Mouse (Mus musculus): ENCODE data around the gene St5. TPM values are rescaled to one million over a fixed set of nuclear protein-coding genes. Genes with fewer than 3 reads are reported as not detected.

The St5 gene
- polyA plus RNA-seq, 1 experiment = 35.3 TPM

DNA sequence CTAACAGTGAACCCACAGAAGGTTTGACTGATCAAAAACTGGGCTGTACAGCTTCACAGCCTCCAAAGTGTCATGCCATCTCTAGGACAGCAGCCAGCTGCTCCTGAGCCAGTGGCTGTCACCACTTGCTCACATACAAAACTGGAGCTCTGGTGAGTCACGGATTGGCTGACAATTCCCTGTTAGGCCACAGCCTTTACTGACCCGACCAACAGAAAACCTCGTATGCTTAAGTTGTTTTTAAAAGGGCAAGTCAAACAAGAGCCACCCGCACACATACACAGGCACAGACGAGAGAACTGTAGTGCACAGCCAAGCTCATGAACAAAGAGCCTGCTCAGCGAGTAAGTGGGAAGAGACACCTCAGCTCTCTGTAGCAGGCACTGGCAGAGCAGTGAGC, 143.9 kb downstream of the St5 start:
- H3K36me3 ChIP-seq (ENCODE audit: control insufficient read depth, insufficient read depth, low read length) = no peaks in the 10 kb centered on the region
- H3K27me3 ChIP-seq (ENCODE audit: control insufficient read depth, insufficient read depth, low read length) = no peaks in the 10 kb centered on the region
- no peak overlapping the region for H3K4me3 ChIP-seq (ENCODE audit: control insufficient read depth, low read depth, low read length)
- H3K4me1 ChIP-seq (ENCODE audit: control insufficient read depth, insufficient read depth, low read length) = peaks cover 2% of the 10 kb centered on the region; the same call in 1 of the 2 replicates
- no peak for TF ChIP-seq POLR2A (IDR thresholded peaks at IDR 0.05; ENCODE audit: control insufficient read depth, low read depth, low read length)
- TF ChIP-seq CTCF (IDR thresholded peaks at IDR 0.05; ENCODE audit: control insufficient read depth, insufficient read depth, insufficient replicate concordance, low read depth, low read length) = no peak
- no peak overlapping the region for H3K27ac ChIP-seq (ENCODE audit: control insufficient read depth, insufficient read depth, low read depth, low read length)

DNA sequence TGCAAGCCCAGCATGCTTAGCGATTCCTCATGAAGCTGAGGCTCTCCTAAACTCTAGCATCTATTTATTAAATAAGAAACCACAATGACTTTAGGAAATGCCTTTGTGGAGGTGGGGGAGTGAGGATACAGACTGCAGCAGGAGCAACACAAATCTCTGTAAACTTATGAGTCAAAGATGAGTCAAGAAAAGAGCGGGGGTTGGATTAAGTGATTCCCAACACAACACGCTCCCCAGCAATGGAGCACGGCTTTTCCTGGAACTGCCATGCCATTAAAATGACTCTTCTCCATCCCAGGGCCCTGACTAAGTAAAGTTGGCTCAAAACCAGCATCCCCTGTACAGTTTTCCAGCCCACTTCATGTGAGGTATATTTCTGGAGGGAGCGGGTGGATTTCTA, 156.7 kb downstream of the St5 start:
- Histone ChIP-seq H3K4me1 (ENCODE audit: control insufficient read depth, insufficient read depth, low read length) (no peaks in the 10 kb centered on the region), H3K27me3 (ENCODE audit: control insufficient read depth, insufficient read depth, low read length) (no peaks in the 10 kb centered on the region), H3K27ac (ENCODE audit: control insufficient read depth, insufficient read depth, low read depth, low read length) (no peak overlapping the region), H3K36me3 (ENCODE audit: control insufficient read depth, insufficient read depth, low read length) (no peaks in the 10 kb centered on the region), H3K4me3 (ENCODE audit: control insufficient read depth, low read depth, low read length) (no peak overlapping the region)
- TF ChIP-seq POLR2A (IDR thresholded peaks at IDR 0.05; ENCODE audit: control insufficient read depth, low read depth, low read length) (no peak), CTCF (IDR thresholded peaks at IDR 0.05; ENCODE audit: control insufficient read depth, insufficient read depth, insufficient replicate concordance, low read depth, low read length) (no peak)

DNA sequence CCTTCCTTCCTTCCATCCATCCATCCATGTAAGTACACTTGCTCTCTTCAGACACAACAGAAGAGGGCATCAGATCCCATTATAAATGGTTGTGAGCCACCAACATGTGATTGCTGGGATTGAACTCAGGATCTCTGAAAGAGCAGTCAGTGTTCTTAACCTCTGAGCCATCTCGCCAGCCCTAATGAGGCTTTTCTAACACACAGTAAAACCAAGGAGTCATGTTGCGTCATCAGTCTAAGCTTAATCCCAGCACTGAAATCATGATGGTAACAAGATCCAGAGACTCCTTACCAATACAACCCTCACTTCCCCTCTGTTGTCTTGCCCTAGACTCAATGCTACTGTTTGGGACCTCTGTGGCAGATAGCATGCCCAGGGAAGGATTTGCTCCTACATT, 157.2 kb downstream of the St5 start:
- Histone ChIP-seq H3K27me3 (ENCODE audit: control insufficient read depth, insufficient read depth, low read length) (no peaks in the 10 kb centered on the region), H3K4me3 (ENCODE audit: control insufficient read depth, low read depth, low read length) (no peak overlapping the region), H3K27ac (ENCODE audit: control insufficient read depth, insufficient read depth, low read depth, low read length) (no peak overlapping the region), H3K36me3 (ENCODE audit: control insufficient read depth, insufficient read depth, low read length) (no peaks in the 10 kb centered on the region), H3K4me1 (ENCODE audit: control insufficient read depth, insufficient read depth, low read length) (no peaks in the 10 kb centered on the region)
- no peak for TF ChIP-seq POLR2A (IDR thresholded peaks at IDR 0.05; ENCODE audit: control insufficient read depth, low read depth, low read length)
- TF ChIP-seq CTCF (IDR thresholded peaks at IDR 0.05; ENCODE audit: control insufficient read depth, insufficient read depth, insufficient replicate concordance, low read depth, low read length) = no peak

DNA sequence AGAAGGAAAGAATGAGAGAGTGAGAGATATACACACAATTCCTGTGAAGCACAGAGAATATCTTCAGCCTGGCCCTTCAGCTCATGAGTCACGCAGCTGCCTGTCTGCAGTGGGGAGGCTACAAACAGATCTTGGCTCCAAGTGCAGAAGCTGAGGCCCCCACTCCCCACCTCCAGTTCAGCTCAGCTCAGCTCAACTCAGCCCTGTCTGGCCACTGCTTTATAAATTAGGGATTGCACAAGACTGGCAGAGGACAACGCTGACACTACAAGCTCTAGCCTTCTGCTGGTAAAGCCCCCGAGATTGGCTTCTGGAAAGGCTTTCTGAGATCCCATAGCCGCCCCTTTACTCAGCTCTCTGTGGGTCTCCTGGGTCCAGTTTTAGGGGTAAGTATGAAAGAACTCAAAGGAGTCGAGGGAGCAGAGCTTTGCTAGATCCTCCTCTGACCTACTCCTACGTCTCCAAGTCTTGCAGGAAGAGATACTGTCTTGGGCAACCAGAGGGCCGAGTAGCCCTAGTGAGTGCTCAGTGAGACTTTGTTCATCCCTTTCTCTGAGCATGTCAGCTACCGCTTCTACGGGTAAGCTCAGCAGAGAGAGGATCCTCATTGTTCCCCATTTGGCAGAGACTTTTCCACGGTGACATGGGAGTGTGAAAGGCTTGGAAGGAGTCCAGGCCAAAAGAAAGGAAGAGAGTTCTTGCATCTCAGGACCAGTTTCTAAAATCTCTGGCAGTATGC, 158.0 kb downstream of the St5 start:
- TF ChIP-seq CTCF (IDR thresholded peaks at IDR 0.05; ENCODE audit: control insufficient read depth, insufficient read depth, insufficient replicate concordance, low read depth, low read length) = no peak
- no peak for TF ChIP-seq POLR2A (IDR thresholded peaks at IDR 0.05; ENCODE audit: control insufficient read depth, low read depth, low read length)
- Histone ChIP-seq H3K36me3 (ENCODE audit: control insufficient read depth, insufficient read depth, low read length) (no peaks in the 10 kb centered on the region), H3K27me3 (ENCODE audit: control insufficient read depth, insufficient read depth, low read length) (no peaks in the 10 kb centered on the region), H3K4me1 (ENCODE audit: control insufficient read depth, insufficient read depth, low read length) (no peaks in the 10 kb centered on the region), H3K27ac (ENCODE audit: control insufficient read depth, insufficient read depth, low read depth, low read length) (no peak overlapping the region), H3K4me3 (ENCODE audit: control insufficient read depth, low read depth, low read length) (no peak overlapping the region)

DNA sequence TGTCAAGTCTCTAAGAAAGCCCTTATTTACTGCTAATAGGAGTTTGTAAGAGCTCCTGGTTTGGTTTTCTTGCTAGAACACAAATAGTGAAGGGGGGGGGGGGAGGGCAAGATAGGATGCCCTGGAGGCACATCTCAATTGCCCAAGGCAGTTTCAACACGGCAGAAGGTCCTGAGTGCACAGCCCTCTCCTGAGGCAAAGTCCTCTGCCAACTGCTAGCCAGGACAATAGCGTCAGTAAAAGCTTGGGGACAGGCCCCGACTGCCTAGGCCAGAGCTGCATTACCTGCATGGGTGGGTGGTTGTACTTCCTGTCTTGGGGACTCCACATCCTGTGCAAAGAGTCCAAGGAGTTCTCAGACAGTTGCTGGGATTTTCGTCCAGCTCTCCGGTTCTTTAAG, 158.6 kb downstream of the St5 start:
- no peak for TF ChIP-seq CTCF (IDR thresholded peaks at IDR 0.05; ENCODE audit: control insufficient read depth, insufficient read depth, insufficient replicate concordance, low read depth, low read length)
- no peak for TF ChIP-seq POLR2A (IDR thresholded peaks at IDR 0.05; ENCODE audit: control insufficient read depth, low read depth, low read length)
- Histone ChIP-seq H3K4me1 (ENCODE audit: control insufficient read depth, insufficient read depth, low read length) (no peaks in the 10 kb centered on the region), H3K36me3 (ENCODE audit: control insufficient read depth, insufficient read depth, low read length) (no peaks in the 10 kb centered on the region), H3K27me3 (ENCODE audit: control insufficient read depth, insufficient read depth, low read length) (no peaks in the 10 kb centered on the region), H3K4me3 (ENCODE audit: control insufficient read depth, low read depth, low read length) (no peak overlapping the region), H3K27ac (ENCODE audit: control insufficient read depth, insufficient read depth, low read depth, low read length) (no peak overlapping the region)

DNA sequence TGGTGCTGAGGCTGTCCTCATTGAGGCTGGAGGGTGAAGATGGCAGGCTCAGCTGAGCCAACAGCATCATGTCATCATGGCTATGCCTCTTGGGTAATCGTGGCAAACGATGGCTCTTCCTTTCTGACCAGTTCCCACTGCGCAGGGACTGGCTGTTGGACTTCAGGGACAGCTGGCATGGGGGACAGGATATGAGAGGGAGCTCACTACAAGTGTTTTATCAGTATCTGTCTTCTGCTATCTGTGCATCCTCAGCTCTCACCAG, 161.1 kb downstream of the St5 start:
- H3K36me3 ChIP-seq (ENCODE audit: control insufficient read depth, insufficient read depth, low read length) = no peaks in the 10 kb centered on the region

DNA sequence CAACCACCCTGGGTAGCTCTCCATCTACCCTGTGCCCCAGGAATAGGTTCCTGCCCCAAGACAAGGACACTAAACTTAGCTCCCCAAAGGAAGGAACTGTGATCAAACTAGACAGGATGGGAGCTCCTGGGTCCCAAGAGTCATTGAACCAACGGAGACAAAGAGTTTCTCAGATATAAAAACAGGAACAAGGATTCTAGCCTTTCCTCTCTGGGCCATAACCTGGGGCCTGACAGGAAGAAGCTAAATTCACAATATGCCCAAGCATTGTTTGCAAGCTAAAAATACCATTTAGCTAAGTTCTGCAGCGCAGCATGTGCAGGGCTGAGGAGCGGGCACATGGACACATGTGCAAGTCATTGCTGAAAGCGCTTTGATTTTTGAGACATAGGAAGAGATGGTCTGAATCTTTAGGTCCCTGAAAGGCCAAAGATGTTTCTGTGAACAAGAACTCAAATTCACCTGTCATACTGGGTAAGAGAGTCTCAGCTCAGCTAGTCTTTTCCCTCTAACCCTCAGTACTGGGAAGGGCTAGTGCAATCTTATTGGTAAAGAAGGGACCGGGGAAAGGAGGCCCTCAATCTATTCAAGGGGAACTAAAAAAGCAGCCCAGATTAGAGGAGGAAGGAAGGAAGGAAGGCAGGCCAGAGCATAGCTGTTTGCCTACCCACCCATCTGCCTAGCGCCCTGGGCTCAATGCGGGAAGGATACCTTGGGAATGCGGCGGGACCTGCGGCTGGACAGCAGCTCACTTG, 161.6 kb downstream of the St5 start:
- no peak for TF ChIP-seq POLR2A (IDR thresholded peaks at IDR 0.05; ENCODE audit: control insufficient read depth, low read depth, low read length)
- TF ChIP-seq CTCF (IDR thresholded peaks at IDR 0.05; ENCODE audit: control insufficient read depth, insufficient read depth, insufficient replicate concordance, low read depth, low read length) = no peak
- Histone ChIP-seq H3K4me3 (ENCODE audit: control insufficient read depth, low read depth, low read length) (no peak overlapping the region), H3K4me1 (ENCODE audit: control insufficient read depth, insufficient read depth, low read length) (no peaks in the 10 kb centered on the region), H3K27ac (ENCODE audit: control insufficient read depth, insufficient read depth, low read depth, low read length) (no peak overlapping the region), H3K36me3 (ENCODE audit: control insufficient read depth, insufficient read depth, low read length) (no peaks in the 10 kb centered on the region), H3K27me3 (ENCODE audit: control insufficient read depth, insufficient read depth, low read length) (no peaks in the 10 kb centered on the region)

More for the DNA sequence above, 161.1 kb downstream of the St5 start:
- TF ChIP-seq POLR2A (IDR thresholded peaks at IDR 0.05; ENCODE audit: control insufficient read depth, low read depth, low read length) (no peak), CTCF (IDR thresholded peaks at IDR 0.05; ENCODE audit: control insufficient read depth, insufficient read depth, insufficient replicate concordance, low read depth, low read length) (no peak)
- Histone ChIP-seq H3K4me1 (ENCODE audit: control insufficient read depth, insufficient read depth, low read length) (no peaks in the 10 kb centered on the region), H3K4me3 (ENCODE audit: control insufficient read depth, low read depth, low read length) (no peak overlapping the region), H3K27ac (ENCODE audit: control insufficient read depth, insufficient read depth, low read depth, low read length) (no peak overlapping the region), H3K27me3 (ENCODE audit: control insufficient read depth, insufficient read depth, low read length) (no peaks in the 10 kb centered on the region)
